Mouse (Mus musculus) lung, adult 18-20 months (tissue): ENCODE measurements around the gene Rab3gap1.
A peak's percentile ranks its signal among the peaks of the same experiment; 100 is the strongest.

Experiments
- DNase-seq, 2 experiments: peaks; one replicate each; pipeline ENCODE4 v3.0.0; 2022; ENCODE audit warnings: mixed read lengths in 2 of 2

Rab3gap1 gene

GRCm38 (mm10) chr1:127983274-127983993 lies 114.9 kb downstream of the Rab3gap1 start:
- DNase-seq: peak; percentile 18 to 27

GRCm38 (mm10) chr1:127985391-127985790 lies 116.8 kb downstream of the Rab3gap1 start:
- no peak for DNase-seq

GRCm38 (mm10) chr1:127988246-127988645 lies 119.7 kb downstream of the Rab3gap1 start:
- no peak for DNase-seq

GRCm38 (mm10) chr1:127989387-127989786 lies 120.8 kb downstream of the Rab3gap1 start:
- DNase-seq: no peak

- peak in 1 of 2 experiments; percentile 33 for DNase-seq
Measured at GRCm38 (mm10) chr1:127989876-127990731, 121.5 kb downstream of the Rab3gap1 start.
